8 mouse cellular contexts compared by ENCODE assay signal in genomic region chr11:72207834-72208377, GRCm38 (mm10). TPM values are rescaled to one million over a fixed set of nuclear protein-coding genes. Genes with fewer than 3 reads are reported as not detected.
DNase-seq lines count a peak whose midpoint lies in the region; ATAC-seq and TF ChIP-seq lines count a peak whose summit lies in the region.

No protein-coding gene starts in this region.

- WGBS in lung, postnatal 0 days: 9% methylated on average over 17 of the region's 17 CpGs
- WGBS in forebrain, embryonic 15.5 days: 20% methylated on average over 17 of the region's 17 CpGs
- WGBS in limb, embryonic 12.5 days: 20% methylated on average over 17 of the region's 17 CpGs
- 9% methylated on average over 17 of the region's 17 CpGs for WGBS in stomach, embryonic 16.5 days

- H3K4me2 ChIP-seq in lung, postnatal 0 days (replicated peaks; ENCODE audit: low read depth, low read length): peak overlapping the region; percentile 97
- H3K4me2 ChIP-seq in forebrain, embryonic 15.5 days (replicated peaks): peak overlapping the region; percentile 87
- H3K4me2 ChIP-seq in limb, embryonic 12.5 days: peak overlapping the region; percentile 90
- peak overlapping the region; percentile 89 for H3K4me2 ChIP-seq in stomach, embryonic 16.5 days (ENCODE audit: low read depth, low read length)

- TF ChIP-seq EP300 in lung, postnatal 0 days (IDR thresholded peaks at IDR 0.05): no peak

- no peaks in the 10 kb centered on the region for H3K4me1 ChIP-seq in lung, postnatal 0 days (ENCODE audit: insufficient read depth, low read depth, low read length)
- peaks cover 41% of the 10 kb centered on the region for H3K4me1 ChIP-seq in forebrain, embryonic 15.5 days
- peaks cover 15% of the 10 kb centered on the region for H3K4me1 ChIP-seq in limb, embryonic 12.5 days (replicated peaks)
- H3K4me1 ChIP-seq in stomach, embryonic 16.5 days (ENCODE audit: control insufficient read depth, insufficient read depth, low read length): peaks cover 8% of the 10 kb centered on the region

- no peak for DNase-seq in lung, postnatal 0 days (ENCODE audit: low spot score)
- no peak for DNase-seq in lung, postnatal 25 days (ENCODE audit: low spot score)
- no peak for DNase-seq in thymus, postnatal 36 days
- no peak for DNase-seq in cerebellum, adult 8-10 months
- no peak for DNase-seq in layer of hippocampus, postnatal 14 days (ENCODE audit: low spot score in 2 of 2)

- ATAC-seq in lung, postnatal 0 days: no peak
- ATAC-seq in forebrain, embryonic 15.5 days (replicated peaks): no peak
- ATAC-seq in limb, embryonic 12.5 days (ENCODE audit: insufficient number of reproducible peaks, insufficient read depth, low FRiP score, low TSS enrichment, low read depth): no peak
- no peak for ATAC-seq in stomach, embryonic 16.5 days (ENCODE audit: insufficient read depth, low FRiP score)

- H3K9me3 ChIP-seq in lung, postnatal 0 days (ENCODE audit: low read length): no peaks in the 10 kb centered on the region
- no peaks in the 10 kb centered on the region for H3K9me3 ChIP-seq in forebrain, embryonic 15.5 days
- no peaks in the 10 kb centered on the region for H3K9me3 ChIP-seq in limb, embryonic 12.5 days
- H3K9me3 ChIP-seq in stomach, embryonic 16.5 days (replicated peaks; ENCODE audit: control insufficient read depth, low read length): no peaks in the 10 kb centered on the region

- H3K9ac ChIP-seq in lung, postnatal 0 days (replicated peaks; ENCODE audit: low read depth): peak overlapping the region; percentile 61
- H3K9ac ChIP-seq in forebrain, embryonic 15.5 days (replicated peaks): peak overlapping the region; percentile 74
- peak overlapping the region; percentile 79 for H3K9ac ChIP-seq in limb, embryonic 12.5 days (replicated peaks)
- peak overlapping the region; percentile 83 for H3K9ac ChIP-seq in stomach, embryonic 16.5 days (ENCODE audit: low read length)

- no peak for TF ChIP-seq CTCF in lung, postnatal 0 days (IDR thresholded peaks at IDR 0.05)

- peaks cover 6% of the 10 kb centered on the region; the same call in 1 of the 2 replicates for H3K36me3 ChIP-seq in lung, postnatal 0 days (ENCODE audit: insufficient read depth, low read length)
- peaks cover 29% of the 10 kb centered on the region for H3K36me3 ChIP-seq in forebrain, embryonic 15.5 days
- peaks cover 29% of the 10 kb centered on the region for H3K36me3 ChIP-seq in limb, embryonic 12.5 days
- H3K36me3 ChIP-seq in stomach, embryonic 16.5 days (ENCODE audit: control insufficient read depth, insufficient read depth, low read length): peaks cover 10% of the 10 kb centered on the region; the same call in 1 of the 2 replicates

- H3K27me3 ChIP-seq in lung, postnatal 0 days (replicated peaks; ENCODE audit: insufficient read depth, low read length): no peaks in the 10 kb centered on the region
- no peaks in the 10 kb centered on the region for H3K27me3 ChIP-seq in forebrain, embryonic 15.5 days
- H3K27me3 ChIP-seq in limb, embryonic 12.5 days: no peaks in the 10 kb centered on the region
- no peaks in the 10 kb centered on the region for H3K27me3 ChIP-seq in stomach, embryonic 16.5 days (ENCODE audit: control insufficient read depth, insufficient read depth, low read length)

- peak overlapping the region; percentile 7; the same call in 1 of the 2 replicates for H3K27ac ChIP-seq in lung, postnatal 0 days (ENCODE audit: low read length)
- peak overlapping the region; percentile 74; the same call in 1 of the 2 replicates for H3K27ac ChIP-seq in forebrain, embryonic 15.5 days (replicated peaks)
- peak overlapping the region; percentile 86; the same call in 1 of the 2 replicates for H3K27ac ChIP-seq in limb, embryonic 12.5 days
- peak overlapping the region; percentile 70 for H3K27ac ChIP-seq in stomach, embryonic 16.5 days (ENCODE audit: low read length)

- peak overlapping the region; percentile 87 for H3K4me3 ChIP-seq in lung, postnatal 0 days (ENCODE audit: low read depth, low read length)
- peak overlapping the region; percentile 94 for H3K4me3 ChIP-seq in forebrain, embryonic 15.5 days
- peak overlapping the region; percentile 80 for H3K4me3 ChIP-seq in limb, embryonic 12.5 days (replicated peaks)
- peak overlapping the region; percentile 89 for H3K4me3 ChIP-seq in stomach, embryonic 16.5 days (replicated peaks; ENCODE audit: low read length)

RNA-seq across cellular contexts. Expression of gene Txndc17, which starts 0.6 kb away (rescaled TPM):
- polyA plus RNA-seq in lung, postnatal 0 days (2015; fragmentation: Nextera tagmentation; extraction: Ambion mirVana): 156 and 166 TPM in 2 replicates
- polyA plus RNA-seq in forebrain, embryonic 15.5 days (2015; fragmentation: Nextera tagmentation; extraction: Ambion mirVana): 132 and 138 TPM in 2 replicates
- 200 and 201 TPM in 2 replicates for polyA plus RNA-seq in limb, embryonic 12.5 days (2016; fragmentation: Nextera tagmentation; extraction: Ambion mirVana)
- 234 and 235 TPM in 2 replicates for polyA plus RNA-seq in stomach, embryonic 16.5 days (2015; fragmentation: Nextera tagmentation; extraction: Ambion mirVana)
- 10 to 100 TPM; 38.1 to 44.3 TPM for total RNA-seq in layer of hippocampus, postnatal 14 days (2021)

RNA-seq across cellular contexts. Expression of gene 4933427D14Rik, which starts 0.6 kb away (rescaled TPM):
- polyA plus RNA-seq in lung, postnatal 0 days (2015; fragmentation: Nextera tagmentation; extraction: Ambion mirVana): 9.2 and 11.5 TPM in 2 replicates
- polyA plus RNA-seq in forebrain, embryonic 15.5 days (2015; fragmentation: Nextera tagmentation; extraction: Ambion mirVana): 22.8 and 23.5 TPM in 2 replicates
- polyA plus RNA-seq in limb, embryonic 12.5 days (2016; fragmentation: Nextera tagmentation; extraction: Ambion mirVana): 17.1 and 21.5 TPM in 2 replicates
- polyA plus RNA-seq in stomach, embryonic 16.5 days (2015; fragmentation: Nextera tagmentation; extraction: Ambion mirVana): 9.4 TPM in 2 replicates
- total RNA-seq in layer of hippocampus, postnatal 14 days (2021): 10 to 100 TPM; 22.9 to 23.3 TPM

RNA-seq across cellular contexts. Expression of gene Gm43951, which starts 1.3 kb away (rescaled TPM):
- 0.06 TPM in 1 of 2 replicates, not detected in the other for polyA plus RNA-seq in lung, postnatal 0 days (2015; fragmentation: Nextera tagmentation; extraction: Ambion mirVana)
- polyA plus RNA-seq in forebrain, embryonic 15.5 days (2015; fragmentation: Nextera tagmentation; extraction: Ambion mirVana): 1.4 TPM in 2 replicates
- polyA plus RNA-seq in limb, embryonic 12.5 days (2016; fragmentation: Nextera tagmentation; extraction: Ambion mirVana): 0.81 and 1.1 TPM in 2 replicates
- 0.20 and 0.23 TPM in 2 replicates for polyA plus RNA-seq in stomach, embryonic 16.5 days (2015; fragmentation: Nextera tagmentation; extraction: Ambion mirVana)
- 10 to 100 TPM; 10.9 to 11.3 TPM for total RNA-seq in layer of hippocampus, postnatal 14 days (2021)

RNA-seq across cellular contexts. Expression of gene Med31, which starts 7.5 kb away (rescaled TPM):
- polyA plus RNA-seq in lung, postnatal 0 days (2015; fragmentation: Nextera tagmentation; extraction: Ambion mirVana): 50.3 and 50.7 TPM in 2 replicates
- 59.1 and 60.1 TPM in 2 replicates for polyA plus RNA-seq in forebrain, embryonic 15.5 days (2015; fragmentation: Nextera tagmentation; extraction: Ambion mirVana)
- polyA plus RNA-seq in limb, embryonic 12.5 days (2016; fragmentation: Nextera tagmentation; extraction: Ambion mirVana): 48.2 and 48.8 TPM in 2 replicates
- 32.6 and 34.1 TPM in 2 replicates for polyA plus RNA-seq in stomach, embryonic 16.5 days (2015; fragmentation: Nextera tagmentation; extraction: Ambion mirVana)
- total RNA-seq in layer of hippocampus, postnatal 14 days (2021): 10 to 100 TPM; 14.7 to 14.8 TPM

RNA-seq across cellular contexts. Expression of gene Slc13a5, which starts 59.1 kb away (rescaled TPM):
- polyA plus RNA-seq in lung, postnatal 0 days (2015; fragmentation: Nextera tagmentation; extraction: Ambion mirVana): not detected in 2 replicates
- polyA plus RNA-seq in forebrain, embryonic 15.5 days (2015; fragmentation: Nextera tagmentation; extraction: Ambion mirVana): 0.20 and 0.65 TPM in 2 replicates
- polyA plus RNA-seq in limb, embryonic 12.5 days (2016; fragmentation: Nextera tagmentation; extraction: Ambion mirVana): 0.27 TPM in 1 of 2 replicates, not detected in the other
- 0.07 and 0.17 TPM in 2 replicates for polyA plus RNA-seq in stomach, embryonic 16.5 days (2015; fragmentation: Nextera tagmentation; extraction: Ambion mirVana)
- 10 to 100 TPM; 12.4 to 13.4 TPM for total RNA-seq in layer of hippocampus, postnatal 14 days (2021)

Comparison
In these comparisons a context has a peak if more than half of its experiments do, and no peak if none do; other contexts are left out.
1. H3K27ac ChIP-seq: peak in every context shown above with its lines; median percentile 86 in limb, embryonic 12.5 days; 74 in forebrain, embryonic 15.5 days; 70 in stomach, embryonic 16.5 days; 7 in lung, postnatal 0 days.